Mouse (Mus musculus) thymus, postnatal 4 days (tissue): Measurements from ENCODE around the gene Fgd2.
"Not testable (repeated sequence)": the region's sequence is repeated elsewhere in the genome, so short reads cannot be mapped to it uniquely, and the experiment has no call there.

Experiments used
- DNase-seq: peaks from one replicate; pipeline ENCODE4 v3.0.0; 2021

The Fgd2 gene

DNA sequence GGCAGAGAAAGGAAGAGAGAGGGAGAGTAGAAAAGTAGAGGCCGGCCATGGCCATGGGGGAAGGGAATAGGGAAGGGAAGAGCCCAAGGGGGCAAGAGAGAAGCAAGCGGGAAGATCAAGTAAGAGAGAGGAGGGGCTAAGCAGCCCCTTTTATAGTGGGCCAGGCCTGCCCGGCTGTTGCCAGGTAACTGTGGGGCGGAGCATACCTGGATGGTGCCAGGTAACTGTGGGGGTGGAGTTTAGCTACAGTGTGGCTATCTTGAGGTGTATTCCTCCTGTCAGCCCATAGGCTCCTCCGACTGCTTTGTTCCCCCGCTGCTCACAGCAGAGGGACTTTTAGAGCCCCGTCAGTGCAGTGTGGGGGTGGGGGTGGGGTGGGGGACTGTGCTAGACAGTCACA, 8.0 kb downstream of the Fgd2 start:
- DNase-seq, result no peak

DNA sequence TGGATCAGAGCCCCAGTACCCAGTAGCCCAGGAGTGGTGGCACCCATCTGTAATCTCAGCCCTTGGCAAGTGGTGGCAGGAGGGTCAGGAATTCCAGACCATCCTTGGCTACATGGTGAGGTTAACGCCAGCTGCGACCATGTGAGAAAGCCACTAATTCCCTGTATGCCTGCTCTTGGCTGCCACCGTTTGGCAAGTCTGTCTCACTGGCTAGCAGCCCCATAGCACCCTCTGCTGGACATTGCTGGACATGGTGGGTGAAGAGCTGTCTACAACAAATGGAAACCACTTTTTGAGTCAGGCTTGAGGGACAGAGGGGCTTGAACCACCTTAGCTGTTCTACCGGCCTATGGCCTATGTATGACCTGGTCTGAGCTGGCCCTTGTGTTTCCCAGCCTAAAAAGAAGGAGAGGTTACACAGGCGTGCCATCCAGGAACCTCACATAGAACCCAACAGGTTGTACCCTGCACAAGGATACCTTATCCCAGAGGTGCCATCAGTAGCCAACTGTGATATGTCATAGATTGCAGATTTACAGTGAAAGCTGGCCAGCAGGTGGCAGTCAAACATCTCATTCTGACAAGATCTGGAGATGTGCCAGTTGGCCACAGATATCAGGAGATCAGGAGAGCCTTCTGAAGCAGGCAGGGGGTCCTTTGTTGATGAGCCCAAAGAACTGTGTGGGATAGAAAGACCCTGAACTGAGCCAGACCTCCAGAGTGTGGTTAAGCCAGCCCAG, 10.4 kb downstream of the Fgd2 start:
- DNase-seq, result peak; percentile 96

DNA sequence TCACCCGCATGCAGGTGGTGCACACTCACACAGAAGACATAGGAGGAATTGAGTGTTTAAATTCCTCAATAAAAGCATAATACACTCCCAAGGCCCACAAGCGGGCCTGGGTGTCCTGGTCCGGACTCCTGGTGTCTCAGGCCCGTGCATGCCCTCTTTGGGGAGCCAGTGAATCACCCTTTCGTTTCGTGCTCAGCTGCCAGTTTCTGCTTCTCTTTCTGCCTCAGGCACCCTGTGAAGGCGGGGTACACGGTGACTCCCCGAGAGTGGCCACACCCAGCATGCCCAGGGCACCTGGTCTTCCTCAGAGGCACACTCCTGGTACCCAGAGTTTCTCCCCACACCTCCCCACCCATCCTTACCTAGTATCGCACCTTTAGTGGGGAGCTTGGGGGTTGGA, 15.2 kb downstream of the Fgd2 start:
- DNase-seq, result no peak

DNA sequence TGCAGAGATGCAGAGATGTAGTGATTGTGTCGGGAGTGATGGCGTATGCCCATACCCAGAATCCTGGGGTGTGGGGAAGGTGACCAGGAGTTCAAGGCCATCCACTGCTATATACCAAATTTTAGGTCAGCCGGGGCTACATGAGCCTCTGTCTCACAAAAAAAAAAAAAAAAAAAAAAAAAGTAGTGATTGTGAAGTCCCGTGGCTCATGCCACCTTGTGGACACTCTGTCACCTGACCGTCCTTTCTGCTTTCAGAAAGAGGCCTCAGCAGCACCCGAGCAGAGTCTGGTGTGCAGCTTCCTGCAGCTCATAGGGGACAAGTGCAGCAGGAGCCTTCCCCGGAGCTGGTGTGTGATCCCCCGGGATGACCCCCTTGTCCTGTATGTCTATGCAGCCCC, 17.3 kb downstream of the Fgd2 start:
- DNase-seq, result no peak

DNA sequence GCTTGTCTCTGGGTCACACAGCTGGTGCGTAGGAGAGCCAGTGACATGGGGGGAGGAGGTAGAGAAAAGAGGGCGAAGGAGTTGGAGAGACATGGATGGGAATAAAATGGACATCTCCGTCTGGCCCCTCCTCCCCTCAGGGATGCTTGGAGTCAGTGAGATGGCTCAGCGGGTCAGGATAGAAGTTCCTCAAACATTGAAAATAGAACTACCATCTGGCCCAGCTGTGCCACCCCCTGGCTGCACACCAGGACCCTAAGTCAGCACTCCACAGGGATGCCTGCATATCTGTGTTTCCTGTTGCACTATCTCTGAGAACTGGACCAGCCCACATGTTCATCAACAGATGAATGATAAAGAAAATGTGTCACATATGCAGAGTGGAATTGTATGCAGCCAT, 19.5 kb downstream of the Fgd2 start:
- no peak for DNase-seq

DNA sequence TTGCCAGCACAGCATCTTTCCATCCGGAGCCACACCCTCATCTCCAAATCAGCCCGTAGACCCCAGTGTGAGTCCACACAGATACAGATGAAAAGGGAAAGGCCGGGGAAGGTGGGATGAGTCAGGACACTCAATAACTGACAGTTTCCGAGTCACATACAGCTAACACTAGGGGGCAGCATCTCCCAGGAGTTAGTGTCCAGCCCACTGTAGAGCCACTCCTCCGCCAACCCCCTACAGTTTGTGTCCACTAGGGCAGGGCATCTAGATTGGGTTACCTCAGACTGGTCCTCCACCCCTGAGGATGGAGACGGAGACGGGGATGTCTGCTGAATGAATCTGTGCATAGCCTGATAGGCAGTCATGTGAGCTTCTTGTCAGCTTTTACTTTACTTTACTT, 20.8 kb downstream of the Fgd2 start:
- DNase-seq, result peak; percentile 83

DNA sequence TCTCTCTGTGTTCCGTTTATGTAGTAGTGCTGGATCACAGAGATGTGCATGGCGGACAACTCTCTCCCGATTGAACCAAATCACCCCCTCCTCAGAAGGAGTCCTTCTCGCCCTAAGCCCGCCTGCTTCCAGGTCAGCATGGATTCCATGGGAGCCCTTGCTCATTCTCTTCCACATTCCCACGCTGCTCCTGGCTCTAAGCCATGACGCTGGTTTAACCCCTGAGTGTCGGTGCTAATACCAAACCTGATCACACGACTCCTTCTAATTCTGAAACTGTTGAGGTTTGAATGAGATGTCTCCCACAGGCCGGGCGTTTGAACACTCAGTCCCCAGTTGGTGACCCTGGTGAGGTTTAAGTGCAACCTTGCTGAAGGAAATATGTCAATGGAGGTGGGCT, 21.7 kb downstream of the Fgd2 start:
- DNase-seq, result no peak

DNA sequence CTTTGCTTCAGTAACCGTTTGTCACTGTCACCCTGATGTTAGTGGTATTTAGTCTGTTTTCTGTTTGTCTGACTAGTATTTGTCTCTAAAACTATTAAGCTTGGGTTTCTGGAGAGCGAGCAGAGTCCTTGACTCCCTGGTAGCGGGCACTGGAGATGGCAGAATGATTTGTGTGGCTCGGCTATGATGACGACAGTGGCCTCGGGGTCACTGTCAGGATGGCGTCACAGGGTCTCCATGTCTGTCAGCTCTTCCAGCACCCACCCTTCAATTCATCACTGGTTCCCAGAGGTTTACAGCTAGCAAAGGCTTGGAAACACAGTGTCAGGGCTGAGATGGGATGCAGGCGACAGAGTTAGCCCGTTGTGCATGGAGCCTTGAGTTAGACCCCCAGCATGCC, 23.2 kb downstream of the Fgd2 start:
- no peak for DNase-seq

DNA sequence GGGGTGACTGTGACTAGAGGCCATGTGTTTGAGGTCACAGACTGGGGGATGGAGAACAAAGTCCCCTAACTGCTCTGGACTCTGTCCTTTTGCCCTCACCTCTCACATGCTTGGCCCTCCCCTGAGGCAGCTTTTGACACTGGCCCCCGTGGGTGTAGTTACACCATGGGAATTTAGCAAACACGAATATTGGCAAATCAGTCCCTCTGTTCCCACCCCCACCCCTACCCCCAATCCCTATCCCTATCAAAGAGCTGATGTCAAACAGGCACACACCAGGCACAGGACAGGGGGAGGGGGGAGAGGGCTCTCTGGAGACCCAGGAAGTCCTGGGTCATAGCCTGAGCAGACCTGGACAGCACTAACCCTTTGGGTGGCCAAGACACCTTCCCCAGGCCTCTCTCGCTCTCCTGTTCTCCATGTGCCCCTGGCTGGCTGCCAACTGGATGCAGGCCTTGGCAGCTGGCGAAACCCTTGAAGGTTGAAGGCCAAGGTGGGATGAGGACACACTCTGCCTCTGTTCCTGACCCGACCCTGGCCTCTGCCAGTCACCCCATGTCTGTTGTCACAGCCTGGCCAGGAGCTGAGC, 24.2 kb downstream of the Fgd2 start:
- DNase-seq, result no peak

DNA sequence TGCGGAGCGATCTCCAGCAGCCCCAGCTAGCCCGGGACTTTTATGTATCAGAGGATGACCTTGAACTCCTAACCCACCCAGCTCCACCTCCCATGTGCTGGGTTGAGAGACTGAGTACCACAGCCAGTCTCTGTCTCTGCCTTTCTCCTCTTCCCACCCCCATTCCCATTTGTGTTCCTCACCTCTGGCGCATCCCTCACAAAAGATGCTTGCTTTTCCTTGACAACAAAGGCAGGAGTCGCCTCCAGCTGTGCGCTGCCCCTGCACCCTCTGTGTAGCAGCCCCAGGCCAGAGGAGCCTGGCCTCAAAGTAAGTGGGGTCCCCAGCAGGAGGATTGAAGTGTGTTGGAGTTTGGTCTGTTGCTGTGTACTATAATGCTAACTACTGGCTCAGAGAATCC, 25.0 kb downstream of the Fgd2 start:
- DNase-seq, result no peak

DNA sequence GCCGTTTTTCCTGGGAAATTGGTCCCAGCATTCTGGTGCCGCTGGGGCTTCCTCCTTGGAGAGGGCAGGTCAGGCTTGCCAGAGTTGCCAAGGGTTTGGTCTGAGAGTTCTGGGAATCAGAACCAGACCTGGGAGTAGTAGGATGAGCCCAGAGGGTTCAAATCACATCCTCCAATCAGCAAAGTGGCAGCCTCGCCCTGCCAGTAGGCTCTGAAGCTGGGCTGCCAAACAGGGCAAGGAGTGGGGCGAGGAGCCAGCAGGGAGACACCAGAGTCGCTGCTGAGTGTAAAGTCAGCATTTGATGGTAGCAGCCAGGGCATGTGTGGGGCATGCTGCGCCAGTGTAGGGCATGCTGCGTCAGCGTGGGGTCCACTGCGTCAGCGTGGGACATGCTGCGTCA, 28.3 kb downstream of the Fgd2 start:
- no peak for DNase-seq

DNA sequence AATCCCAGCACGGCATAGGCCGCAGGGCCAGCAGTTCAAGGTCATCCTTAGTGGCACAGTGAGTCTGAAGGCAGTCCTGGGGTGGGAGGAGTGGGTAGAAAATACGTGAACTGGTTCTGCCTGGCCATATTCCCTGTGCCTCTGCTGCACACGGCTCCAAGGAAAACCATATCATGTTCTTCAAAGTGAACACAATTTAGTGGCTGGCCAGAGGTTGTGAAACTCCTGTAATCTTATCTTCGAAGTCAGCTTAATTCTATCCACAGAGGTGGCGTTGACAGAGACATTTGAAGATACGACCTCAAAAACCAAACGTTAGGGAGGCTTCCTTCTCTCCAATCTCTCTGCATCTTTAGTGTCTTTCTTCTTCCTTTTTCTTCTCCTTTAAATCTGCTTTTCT, 30.6 kb downstream of the Fgd2 start:
- DNase-seq, result no peak

DNA sequence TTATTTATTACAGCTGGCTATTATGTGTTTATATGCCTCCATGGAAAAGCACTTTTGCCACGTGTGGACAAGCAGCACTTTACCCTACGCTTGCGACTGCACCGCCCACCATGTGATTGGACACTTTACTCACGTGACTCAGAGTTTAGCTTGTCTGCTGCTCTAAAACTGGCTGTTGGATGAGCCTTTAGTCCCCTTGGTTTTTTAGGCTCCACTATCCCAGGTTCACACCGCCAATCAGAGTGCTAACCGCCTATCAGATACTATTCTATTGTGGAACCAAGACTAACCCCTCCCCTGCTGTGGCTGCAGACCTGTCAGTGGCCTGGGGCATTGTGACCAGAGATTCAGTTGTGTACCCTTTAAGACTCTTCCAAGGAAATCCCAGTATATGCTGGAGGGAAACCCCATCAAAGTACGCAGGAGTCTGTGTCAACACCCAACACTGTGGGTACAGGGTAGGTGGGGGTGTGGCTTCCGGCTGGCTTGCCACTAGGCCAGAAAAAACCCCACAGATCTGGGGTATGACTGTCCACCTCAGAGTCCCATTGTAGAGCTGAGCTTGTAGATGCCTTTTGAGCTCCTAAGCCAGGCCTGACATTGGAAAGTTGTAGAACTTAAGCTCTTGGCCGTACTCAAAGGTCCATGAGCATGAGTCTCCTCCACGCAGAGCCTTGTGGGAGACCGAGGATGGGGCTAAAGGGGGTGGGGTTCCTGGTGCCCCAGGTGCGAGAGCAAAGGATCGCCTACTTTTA, 32.8 kb downstream of the Fgd2 start:
- DNase-seq, result peak; percentile 59

DNA sequence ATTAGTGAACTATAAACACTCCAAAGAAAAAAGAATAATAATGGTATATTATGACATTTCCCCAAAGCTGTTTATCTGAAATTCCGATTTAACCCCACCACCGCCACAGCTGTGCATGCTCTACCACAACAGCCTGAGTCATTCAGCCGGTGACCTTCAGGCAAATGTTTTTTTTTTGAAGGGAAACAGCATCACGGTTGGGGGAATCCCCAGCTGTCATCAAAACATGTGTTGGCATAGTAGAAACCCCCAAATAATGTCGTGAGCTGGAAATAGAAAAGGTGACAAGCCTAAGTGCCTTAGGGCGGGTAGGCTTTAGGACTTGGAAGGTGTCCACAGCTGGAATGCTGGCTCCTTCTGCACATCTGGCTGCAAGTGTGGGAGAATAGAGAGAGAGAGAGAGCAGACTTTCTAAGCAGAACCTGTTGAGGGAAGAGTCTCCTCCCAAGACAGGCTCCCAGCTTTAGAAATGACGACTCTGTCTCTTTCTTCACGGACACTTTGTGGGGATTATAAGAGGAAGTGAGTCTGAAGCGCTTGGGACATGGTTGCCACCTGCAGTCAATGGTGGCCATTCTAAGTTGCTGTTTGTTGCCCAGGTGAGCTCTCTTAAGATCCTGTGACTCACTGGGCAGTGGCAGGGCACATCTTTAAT, 33.5 kb downstream of the Fgd2 start:
- DNase-seq, result peak; percentile 53

DNA sequence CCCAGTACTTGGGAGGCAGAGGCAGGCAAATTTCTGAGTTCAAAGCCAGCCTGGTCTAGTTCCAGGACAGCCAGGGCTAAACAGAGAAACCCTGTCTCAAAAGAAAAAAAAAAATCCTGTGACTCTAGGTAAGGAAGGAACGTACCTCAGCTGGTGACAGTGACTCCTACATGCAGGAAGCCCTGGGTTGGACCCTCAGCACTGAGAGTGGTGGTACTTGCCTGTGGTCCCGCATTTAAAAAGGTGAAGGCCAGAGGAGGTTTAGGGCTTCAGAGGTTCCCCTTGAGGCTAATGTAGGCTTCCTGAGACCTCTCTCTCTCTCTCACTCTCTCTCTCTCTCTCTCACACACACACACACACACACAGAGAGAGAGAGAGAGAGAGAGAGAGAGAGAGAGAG, 34.0 kb downstream of the Fgd2 start:
- DNase-seq, result not testable (repeated sequence)

DNA sequence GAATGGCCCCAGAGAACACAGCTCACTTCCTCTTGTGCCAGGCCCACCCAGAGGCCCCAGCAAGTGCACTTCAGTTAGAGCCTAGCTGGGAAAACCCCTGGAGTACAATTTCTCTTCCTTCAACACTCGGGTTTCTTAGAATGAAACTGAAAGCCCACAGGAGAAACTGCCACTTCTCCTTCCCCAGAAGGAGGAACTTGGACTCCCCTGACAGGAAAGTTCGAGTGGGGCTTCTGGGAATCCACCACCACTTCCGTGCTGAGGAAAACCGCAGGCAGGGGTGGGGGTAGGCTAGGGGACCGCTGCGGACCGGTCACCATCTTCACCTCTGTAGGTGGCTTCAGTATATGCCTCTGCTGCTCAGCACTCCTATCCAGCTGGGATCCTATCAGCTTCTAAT, 34.7 kb downstream of the Fgd2 start:
- DNase-seq, result peak; percentile 45

DNA sequence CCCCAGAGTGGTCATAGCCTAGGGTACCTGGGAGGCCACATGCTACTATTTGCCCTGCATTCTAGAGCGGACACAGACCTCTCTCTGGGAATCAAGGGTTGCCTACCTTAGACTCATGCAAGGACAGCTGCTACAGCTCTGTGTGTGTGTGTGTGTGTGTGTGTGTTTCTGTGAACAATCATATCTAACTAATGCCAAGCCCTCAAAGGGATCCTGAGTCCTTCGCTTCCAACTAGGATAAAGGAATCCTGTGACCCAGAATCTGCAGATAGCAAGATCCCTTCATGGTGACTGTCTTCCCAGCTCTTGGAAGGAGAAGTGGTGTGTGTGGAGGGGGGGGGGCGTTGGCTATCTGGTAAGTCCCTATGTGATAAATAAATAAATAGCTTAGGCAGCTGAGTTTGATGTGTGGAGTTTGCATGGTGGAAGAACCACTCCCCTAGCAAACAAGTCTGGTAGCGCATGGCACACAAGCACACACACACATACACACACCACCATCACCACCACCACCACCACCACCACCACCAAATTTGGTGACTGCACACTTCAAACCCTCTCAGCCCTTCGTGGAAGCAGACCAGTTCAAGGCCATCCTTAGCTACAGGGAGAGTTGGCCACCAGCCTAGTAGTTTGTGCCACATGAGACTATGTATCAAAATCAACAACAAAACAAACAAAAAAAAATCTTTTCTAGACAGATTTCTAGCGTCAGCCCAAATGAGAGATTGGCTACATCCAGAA, 35.5 kb downstream of the Fgd2 start:
- no peak for DNase-seq

DNA sequence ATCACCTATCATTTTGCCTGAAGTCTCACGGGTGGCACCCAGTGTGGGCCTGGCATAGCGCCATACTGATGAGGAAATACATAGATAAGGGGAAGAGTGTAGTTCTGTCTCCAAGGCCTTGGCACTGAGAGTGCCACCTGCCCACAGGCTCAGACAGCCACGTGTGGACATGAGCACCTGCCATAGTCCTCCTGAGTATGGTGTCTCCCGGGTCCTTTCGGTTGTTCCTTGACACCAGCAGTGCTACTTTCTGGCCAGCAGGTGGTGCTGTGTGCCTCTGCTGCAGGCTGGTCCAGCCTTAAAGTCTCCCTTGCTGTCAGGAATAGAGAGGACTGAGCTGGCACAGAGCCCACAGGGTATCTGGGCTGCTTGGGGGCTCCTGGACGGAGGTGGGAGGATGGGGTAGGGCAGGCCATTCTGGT, 36.1 kb downstream of the Fgd2 start:
- peak; percentile 85 for DNase-seq

DNA sequence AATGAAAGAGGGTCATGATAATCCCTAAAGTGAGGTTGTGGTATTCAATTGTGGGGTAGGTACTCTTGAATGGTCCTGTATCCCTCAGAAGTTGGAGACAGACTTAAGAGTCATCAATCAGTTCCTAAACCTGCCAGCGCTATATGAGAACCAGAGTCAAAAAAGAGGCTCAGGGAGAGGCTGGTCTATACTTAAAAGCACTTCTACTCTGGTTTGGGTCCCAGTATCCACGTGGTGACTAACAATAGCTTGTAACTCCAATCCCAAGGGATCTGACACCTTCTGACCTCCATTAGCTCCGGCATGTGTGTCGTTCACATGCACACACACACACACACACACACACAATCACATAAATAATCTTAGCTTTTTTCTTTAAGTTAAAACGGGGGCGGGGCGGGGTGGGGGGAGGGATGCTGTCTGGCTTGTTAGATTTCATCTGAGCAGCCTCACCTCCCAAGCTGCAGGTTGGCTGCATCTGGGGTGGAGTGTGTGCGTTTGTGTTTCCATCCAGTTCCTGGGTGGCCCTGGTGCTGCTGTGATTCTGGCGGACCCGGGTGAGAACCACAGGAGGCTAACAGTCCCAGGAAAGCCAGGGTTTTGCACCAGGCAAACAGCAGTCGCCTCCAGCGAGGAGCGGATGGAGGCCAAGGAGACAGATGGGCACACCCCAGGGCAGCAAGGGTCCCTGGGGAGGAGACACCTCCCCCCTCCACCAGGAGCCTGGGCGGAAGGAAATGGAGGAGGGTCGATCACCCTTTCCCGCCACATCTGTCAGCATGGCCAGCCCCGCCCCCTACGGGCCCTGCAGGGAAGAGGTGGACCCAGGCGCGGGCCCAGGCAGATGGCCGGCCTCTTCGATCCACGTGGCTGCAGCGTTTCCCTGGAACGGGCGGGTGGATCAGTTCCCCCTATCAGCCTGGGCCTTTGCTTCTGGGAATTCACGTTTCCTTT, 37.0 kb downstream of the Fgd2 start:
- DNase-seq, result peak; percentile 78

DNA sequence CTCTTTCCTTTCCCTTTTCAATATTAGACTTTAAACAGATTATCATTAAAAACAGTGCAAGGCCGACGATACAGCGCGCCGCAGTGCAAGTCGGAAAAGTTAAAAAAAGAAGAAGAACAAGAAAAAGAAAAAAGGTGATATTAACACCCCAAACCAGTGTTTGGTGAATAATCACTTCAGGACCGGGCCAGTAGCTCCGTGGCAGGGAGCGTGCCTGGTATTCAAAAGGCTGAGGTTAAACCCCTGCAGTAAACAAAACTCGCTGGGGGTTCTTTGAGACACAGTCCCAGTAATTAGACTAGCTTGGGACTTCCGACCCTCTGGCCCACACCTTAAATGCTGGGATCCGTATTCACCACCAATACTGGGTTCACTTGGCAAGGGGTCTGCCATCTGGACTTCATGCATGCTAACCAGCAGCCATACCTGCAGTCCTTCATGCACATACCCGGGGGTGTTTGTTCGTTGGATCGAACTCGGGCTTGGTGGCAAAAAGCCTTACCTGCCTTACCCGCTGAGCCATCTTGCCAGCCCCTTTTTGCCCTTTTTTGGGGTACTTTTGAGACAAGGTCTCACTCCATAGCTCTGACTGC, 37.8 kb downstream of the Fgd2 start:
- no peak for DNase-seq

DNA sequence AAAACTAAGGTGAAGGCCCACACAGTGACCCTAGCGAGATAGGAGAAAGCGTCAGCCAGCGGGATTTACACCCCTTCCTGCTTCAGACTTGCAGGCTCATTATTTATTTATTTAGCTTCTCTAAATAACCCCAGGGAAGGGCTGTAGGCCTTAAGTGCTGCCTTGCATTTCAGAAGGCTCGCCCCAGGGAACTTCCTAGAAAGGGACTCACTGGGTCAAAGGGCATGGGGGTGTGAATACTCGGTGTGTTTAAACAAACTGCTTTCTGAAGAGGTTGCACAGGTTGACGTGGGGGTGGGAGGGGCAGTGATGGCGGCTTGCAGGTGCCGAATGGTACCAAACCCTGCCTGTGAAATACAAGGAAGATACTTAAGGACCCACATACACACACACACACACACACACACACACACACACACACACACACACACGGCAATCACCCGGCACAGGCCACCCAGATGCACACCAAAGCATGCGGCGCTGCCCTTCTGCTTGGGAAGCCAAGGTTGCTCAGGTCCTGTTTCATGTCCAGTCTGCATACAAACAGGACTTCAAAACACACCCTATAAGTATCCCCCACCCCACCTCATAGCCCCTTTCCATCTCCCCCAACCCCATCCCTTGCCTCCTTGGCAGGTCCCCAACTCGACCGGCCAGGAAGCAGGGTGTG, 38.7 kb downstream of the Fgd2 start:
- DNase-seq, result no peak
